Mouse (Mus musculus): ENCODE data around the gene Gm20792. TPM values are rescaled to one million over a fixed set of nuclear protein-coding genes. Genes with fewer than 3 reads are reported as not detected.
"Not testable (repeated sequence)": the region's sequence is repeated elsewhere in the genome, so short reads cannot be mapped to it uniquely, and the experiment has no call there.

The Gm20792 gene
- not detected in 2 replicates for polyA plus RNA-seq (2016; fragmentation: Nextera tagmentation; extraction: Ambion mirVana)

DNA sequence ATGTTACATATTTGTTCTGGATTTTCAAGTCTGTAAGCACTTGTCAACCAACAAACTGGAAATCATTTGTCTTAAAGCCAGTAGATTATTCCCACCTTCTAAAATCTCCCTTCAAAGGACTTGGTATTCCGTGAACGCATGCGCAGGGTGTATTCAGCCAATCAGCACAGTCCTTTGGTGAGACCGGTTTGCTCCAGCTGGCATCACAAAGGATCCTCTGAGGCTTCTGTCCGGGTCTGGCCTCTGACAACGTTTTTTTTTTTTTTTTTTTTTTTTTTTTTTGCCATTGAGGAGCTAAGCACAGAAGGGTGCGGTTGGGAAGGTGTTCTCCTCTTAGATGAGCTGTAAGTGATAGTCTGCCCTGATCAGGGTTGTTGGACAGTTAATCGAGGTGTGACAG lies at the start of gene Gm20792:
Gene Gm20792, plus strand, starts transcription at position 301 of the 400 bp plus-strand sequence.
- H3K27me3 ChIP-seq; H3K27ac ChIP-seq; H3K4me1 ChIP-seq; H3K9ac ChIP-seq; H3K9me3 ChIP-seq; H3K4me2 ChIP-seq (replicated peaks); H3K36me3 ChIP-seq; H3K4me3 ChIP-seq; ATAC-seq (ENCODE audit: insufficient number of reproducible peaks, insufficient read depth, low FRiP score, low TSS enrichment): not testable (repeated sequence)
- WGBS, result no CpG with 5 or more reads among the region's 8 CpGs
